Mouse (Mus musculus) gastrocnemius, postnatal 10 days (tissue): ENCODE results near the gene Rpl13a. TPM values are rescaled to one million over a fixed set of nuclear protein-coding genes. Genes with fewer than 3 reads are reported as not detected.

ENCODE experiments used
- DNase-seq: peaks from one replicate; pipeline ENCODE4 v3.0.0; 2021; ENCODE audit warnings: mixed read lengths
- microRNA-seq, 2 experiments: library from miRNA; unstranded; fragments of <30 nt; microRNA quantifications; one replicate each; pipeline ENCODE4 v1.2.0; 2021
- total RNA-seq, 2 experiments: library from RNA; stranded (reverse); gene quantifications; 2 replicates each; pipeline ENCODE4 v1.2.3; 2021

Rpl13a gene
- total RNA-seq, 2 experiments from 2014 or later, result 1,164 to 1,215 TPM

DNA sequence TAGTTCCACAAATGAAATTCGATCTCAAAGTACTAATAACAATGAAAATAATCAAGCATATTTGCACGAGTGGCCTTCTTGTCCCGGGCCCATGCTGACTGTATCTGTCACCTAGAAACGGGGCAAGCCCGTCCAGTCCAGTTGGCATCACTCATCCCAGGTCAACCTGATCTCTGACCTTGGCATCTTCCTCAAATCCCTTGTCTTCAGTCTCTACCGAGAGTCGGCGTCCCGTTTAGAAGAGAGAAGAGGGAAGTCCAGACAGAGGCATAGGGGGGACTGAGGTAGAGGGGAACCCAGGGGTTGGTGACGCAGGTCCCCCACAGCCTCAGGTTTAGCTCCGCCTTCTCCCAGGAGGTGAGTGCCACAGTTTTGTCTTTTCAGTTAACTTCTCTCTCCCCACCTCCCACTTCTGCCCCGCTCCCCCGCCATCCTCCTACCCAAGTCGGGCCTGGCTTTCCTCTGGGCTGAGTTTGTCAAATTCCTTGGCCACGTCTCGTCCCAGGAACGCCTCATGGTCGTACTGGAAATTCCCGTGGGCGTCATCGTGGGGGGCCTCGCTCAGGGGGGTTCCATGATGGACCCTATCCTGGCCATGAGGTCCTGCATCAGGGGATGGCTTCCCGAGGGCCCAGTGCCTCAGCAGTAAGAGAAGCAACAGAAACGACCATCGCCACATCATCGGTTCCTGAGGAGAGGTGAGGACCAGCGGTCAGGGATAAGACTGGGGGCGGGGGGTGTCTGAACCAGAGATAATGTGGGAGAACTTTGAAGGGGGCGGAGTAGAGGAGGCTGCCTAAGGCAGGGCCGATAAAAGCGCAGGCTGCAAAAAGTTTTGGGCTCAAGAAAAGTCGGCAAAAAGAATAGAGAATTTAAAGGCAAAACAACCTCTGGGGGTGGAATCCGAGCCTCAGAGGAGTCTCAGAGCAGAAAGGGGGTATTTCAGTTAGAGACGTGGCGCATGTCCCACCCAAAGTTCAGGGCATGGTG, 37.3 kb downstream of the Rpl13a start:
- DNase-seq, result peak; percentile 46

DNA sequence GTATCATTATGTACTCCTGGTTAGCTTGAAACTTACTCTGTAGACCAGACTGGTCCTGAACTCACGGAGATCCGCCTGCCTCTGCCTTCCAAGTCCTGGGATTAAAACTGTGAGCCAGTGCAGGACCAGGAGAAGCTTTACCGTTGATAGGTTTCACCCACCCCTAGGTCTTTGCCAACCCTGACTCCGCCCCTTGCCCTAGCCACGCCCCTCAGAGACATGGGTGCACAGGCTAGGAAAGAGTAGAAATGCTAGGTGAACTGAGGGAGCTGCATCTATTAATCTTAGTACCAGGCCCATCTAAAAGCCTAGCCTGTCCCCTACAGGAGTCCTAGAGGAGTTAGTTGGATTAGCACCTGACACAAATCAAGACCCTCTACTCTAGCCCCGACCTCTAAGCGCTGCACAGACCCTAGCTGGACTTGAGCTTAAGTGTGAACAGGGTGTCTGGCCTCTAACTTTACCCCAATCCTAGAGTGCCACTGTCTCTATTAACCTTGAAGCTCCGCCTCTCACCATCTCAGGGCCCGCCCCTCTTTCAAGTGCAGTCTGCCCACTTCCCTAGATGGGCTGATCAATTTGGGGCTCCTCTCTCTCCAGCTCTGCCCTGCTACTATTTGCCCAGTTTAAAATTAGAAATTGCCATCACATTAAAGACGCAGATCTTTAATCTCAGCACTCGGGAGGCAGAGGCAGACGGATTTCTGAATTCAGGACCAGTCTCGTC, 38.1 kb downstream of the Rpl13a start:
- DNase-seq, result no peak

DNA sequence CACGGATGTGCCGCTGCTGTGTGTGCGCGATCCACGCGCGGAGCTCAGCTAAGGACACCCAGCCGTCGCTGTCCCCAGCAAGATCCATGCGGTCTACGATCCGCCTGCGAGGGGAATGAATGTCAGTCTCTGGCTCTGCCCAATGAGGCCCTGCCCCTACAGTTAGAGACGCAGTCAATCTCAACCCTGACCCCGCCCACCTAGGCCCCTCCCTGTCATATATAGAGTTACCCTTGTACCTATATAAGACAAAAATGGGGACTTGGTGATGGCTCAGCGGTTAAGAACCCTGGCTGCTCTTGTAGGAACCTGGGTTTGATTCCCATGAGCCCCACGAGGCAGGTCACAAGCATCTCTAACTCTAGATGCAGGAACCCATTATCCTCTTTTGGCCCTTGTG, 40.0 kb downstream of the Rpl13a start:
- DNase-seq, result no peak

DNA sequence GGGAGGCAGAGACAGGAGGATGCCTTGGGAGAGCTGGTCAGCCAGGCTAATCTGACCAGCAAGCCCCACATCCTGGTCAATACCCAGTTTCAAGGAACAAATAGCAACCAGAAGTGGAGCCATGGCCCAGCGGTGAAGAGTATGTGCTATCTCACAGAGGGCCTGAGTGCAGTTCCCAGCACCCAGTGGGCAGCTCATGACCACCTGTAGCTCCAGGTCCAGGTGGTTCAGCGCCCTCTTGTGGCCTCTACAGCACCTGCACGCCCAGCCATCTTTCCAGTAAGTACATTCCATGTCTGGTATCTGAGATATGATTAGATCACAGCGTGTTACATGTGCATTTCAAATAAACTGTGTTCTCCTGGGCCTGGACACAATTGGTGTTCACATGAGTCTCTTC, 42.5 kb downstream of the Rpl13a start:
- DNase-seq, result no peak

DNA sequence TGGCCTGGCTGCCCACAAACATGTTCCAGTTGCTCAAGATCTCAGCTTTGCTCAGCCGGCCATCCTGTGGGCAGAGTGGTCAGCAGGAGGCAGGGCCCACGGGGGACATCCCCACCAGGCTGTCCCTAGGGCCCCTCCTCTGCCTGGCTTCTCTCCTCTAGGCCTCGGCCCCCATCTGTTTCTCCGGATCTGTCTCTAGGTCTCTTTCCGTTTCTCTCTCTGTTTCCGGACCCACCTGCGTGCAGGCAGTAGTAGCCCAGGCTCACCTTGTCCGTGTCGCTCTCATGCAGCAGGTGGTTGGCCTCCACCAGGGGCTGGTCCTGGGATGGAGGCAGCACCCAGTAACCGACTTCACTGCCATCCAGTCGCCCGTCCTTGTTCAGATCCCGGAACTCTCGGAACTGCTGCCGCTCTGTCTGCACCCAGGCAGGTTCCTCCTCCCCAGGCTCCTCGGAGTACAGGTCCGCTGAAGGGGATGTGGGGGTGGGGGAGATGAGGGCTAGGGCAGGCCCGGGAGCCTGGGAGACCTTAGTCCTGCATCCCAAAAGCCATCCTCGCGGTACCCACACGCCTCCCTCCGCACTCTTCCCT, 45.2 kb downstream of the Rpl13a start:
- no peak for DNase-seq

DNA sequence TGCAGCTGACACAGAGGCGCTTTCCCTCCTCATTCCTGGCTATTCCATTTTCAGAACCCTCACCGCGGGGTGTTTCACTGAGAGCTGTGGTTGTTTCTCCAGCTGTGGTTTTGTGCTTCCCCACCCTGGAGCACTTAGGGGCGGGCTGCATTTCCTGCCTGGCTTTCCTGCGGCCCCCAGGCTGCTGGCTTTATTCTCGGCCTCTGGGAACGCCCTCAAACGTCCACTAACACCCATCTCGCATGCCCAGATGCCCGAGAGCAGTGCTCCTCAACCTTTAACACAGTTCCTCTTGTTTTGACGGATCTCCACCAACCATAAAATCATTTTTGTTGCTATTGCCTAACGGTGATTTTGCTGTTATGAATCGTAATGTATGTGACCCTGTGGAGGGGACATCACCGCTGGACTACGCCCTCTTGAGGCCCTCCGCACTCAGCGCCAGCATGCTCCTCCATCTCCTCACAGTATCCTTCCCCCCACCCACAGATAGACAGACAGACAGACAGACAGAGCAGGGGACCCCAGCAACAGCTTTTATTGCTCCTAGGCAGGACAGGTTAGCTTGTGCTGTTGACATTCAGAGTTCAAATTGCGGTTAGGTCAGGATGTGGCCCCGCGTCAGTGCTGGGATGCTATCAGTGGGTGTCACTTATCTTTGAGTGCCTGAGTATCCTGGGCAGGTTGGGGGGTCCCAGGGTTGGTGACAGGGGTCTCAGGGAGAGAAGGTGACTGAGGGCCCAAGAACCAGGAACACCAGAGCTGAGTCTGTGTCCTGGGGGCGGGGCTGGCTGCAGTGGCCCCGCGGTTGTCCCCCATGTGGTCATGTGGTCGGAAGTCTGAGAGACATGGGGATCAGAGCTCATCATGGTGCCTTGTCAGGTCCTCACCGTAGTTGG, 45.9 kb downstream of the Rpl13a start:
- DNase-seq, result no peak

DNA sequence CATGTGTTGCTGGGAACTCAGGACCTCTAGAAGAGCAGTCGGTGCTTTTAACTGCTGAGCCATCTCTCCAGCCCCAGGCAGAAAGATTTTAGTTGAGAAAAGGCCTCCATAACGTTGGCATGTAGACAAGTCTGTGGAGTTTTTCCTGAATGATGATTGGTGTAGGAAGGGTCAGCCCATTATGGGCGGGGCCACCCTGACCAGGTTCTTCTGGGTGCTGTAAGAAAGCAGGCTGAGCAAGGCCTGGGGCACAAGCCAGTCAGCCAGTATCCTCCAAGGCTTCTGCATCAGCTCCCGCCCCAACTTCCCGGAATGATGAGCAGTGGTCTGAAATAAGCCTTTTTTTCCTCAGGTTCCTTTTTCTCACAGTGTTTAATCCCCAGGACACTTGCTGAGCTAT, 47.5 kb downstream of the Rpl13a start:
- no peak for DNase-seq

DNA sequence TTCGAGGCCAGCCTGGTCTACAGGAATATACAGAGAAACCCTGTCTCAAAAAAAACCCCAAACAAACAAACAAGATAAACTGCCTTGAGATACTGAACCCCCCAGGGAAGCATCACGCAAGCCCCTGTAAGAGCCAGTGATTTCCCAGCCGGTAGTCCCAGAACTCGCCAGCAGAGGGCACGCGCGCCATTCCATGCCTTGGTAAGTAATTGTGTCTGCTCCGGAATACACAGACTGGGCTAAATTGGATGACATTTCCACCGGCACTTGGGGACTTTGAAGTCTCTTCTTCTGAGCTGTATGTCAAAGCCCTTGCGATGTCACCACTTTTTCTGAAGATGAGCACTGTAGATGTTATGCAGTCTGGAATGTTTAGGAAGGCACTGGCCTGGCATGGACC, 48.7 kb downstream of the Rpl13a start:
- peak; percentile 94 for DNase-seq

DNA sequence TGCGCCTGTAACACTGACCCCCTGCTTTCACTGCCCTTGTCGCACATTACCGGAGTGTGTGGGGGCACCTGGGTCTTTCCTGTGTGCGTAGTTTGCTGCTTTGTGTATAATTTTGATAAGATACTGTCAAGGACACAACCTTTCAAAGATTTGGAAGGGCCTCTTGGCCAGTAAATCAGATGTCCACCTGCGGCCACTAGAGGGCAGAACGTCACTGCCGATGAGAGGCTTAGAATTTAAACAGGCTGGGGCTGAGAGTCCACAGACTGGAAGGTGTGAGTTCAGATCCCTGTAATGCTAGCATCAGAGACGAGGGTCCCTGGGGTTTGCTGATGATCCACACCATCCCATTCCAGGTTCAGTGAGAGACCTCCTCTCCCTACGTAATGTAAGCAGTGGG, 50.0 kb downstream of the Rpl13a start:
- peak; percentile 80 for DNase-seq

DNA sequence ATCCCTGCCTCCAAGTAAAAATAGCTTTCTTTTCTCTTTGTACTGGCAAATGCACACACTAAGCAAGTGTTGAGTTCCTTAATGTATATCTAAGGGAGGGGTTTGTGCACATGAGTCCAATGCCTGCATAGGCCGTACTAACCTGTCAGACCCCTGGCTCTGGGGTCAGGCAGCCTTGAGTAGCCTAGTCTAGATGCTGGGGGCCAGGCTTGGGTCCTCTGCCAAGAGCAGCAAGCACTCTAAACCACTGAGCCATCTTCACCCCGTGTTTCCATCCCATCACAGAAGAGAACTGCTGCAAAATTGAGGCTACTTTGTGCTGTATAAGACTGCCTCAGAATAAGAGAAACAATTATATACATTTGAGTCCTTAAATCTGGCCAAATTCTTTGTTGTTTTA, 50.7 kb downstream of the Rpl13a start:
- no peak for DNase-seq

DNA sequence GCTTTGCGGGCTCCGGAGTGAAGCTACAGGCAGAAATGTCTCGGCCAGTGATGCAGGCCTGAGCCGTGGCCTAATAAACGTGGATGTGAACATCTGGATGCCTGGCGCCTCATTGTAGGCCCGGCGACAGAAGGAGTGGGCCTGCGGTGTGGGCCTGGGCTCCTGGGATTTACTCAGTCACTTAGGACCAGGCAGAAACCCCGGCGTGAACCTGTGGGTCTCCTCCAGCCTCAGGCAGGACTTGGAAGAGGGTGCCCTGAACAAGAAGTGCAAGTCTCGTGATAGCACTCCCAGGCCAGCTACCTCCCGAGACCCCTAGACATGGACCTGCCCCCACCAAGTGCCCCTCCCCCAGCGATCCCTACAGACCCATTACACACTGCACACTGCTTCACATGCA, 51.2 kb downstream of the Rpl13a start:
- DNase-seq, result no peak

DNA sequence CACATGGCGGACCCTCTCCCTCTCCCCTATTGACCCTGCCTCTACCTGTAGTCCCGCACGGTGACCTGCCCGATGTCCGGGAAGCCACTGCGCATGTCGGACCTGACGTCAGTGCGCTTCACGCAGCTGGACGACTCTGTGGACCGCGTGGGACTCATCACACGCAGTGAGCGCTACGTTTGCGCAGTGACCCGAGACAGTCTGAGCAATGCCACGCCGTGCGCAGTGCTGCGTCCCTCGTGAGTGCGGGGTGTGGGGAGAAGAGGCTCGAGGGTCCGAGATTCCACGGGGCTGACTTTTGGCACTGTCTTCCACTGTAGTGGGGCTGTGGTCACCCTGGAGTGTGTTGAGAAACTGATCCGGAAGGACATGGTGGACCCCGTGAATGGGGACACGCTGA, 52.1 kb downstream of the Rpl13a start:
- no peak for DNase-seq

Small RNA genes lying within 50 kb of the gene (microRNA-seq; reads per million reads assigned to microRNA genes)
- 135 to 344 reads per million in 2 experiments for gene Mir150
- 6.8 to 8.6 reads per million in 2 experiments for gene Mir5121
- gene Mir7055, result 0 reads per million in 2 experiments

Other genes with a start within 250 kb of the Rpl13a start
- gene Med25, start 236.0 kb downstream of the Rpl13a start, total RNA-seq, result 10 to 100 TPM; 44.7 to 53.5 TPM
- gene Fuz, start 232.7 kb downstream of the Rpl13a start, total RNA-seq, result 10 to 100 TPM; 15.0 to 18.1 TPM
- 10 to 100 TPM; 59.0 to 65.0 TPM for gene Ap2a1, start 199.3 kb downstream of the Rpl13a start, total RNA-seq
- gene Tsks, start 185.6 kb downstream of the Rpl13a start, total RNA-seq, result not detected
- 1 to 10 TPM; 4.4 to 5.7 TPM for gene Cpt1c, start 153.9 kb downstream of the Rpl13a start, total RNA-seq
- gene Prmt1, start 142.2 kb downstream of the Rpl13a start, total RNA-seq, result 100 to 1,000 TPM; 267 to 271 TPM
- gene Irf3, start 131.1 kb downstream of the Rpl13a start, total RNA-seq, result 10 to 100 TPM; 26.5 to 35.8 TPM
- gene Bcl2l12, start 130.0 kb downstream of the Rpl13a start, total RNA-seq, result 10 to 100 TPM; 10.8 to 14.0 TPM
- 10 to 100 TPM; 47.7 to 55.8 TPM for gene Scaf1, start 112.4 kb downstream of the Rpl13a start, total RNA-seq
- 10 to 100 TPM; 75.5 to 80.6 TPM for gene Rras, start 110.8 kb downstream of the Rpl13a start, total RNA-seq
- 10 to 100 TPM; 36.0 to 43.1 TPM for gene Prr12, start 75.9 kb downstream of the Rpl13a start, total RNA-seq
- 10 to 100 TPM; 35.9 to 40.5 TPM for gene Nosip, start 66.3 kb downstream of the Rpl13a start, total RNA-seq
- 10 to 100 TPM in 1 of 2 experiments, 1 to 10 TPM in 1; 8.5 to 10.7 TPM for gene Prrg2, start 66.1 kb downstream of the Rpl13a start, total RNA-seq
- gene Rcn3, start 36.5 kb downstream of the Rpl13a start, total RNA-seq, result 100 to 1,000 TPM; 103 to 148 TPM
- gene Fcgrt, start 24.9 kb downstream of the Rpl13a start, total RNA-seq, result 10 to 100 TPM; 70.9 to 75.2 TPM
- gene Rps11, start 4.3 kb downstream of the Rpl13a start, total RNA-seq, result 100 to 1,000 TPM; 762 to 817 TPM
- not detected for gene Gm45713, start 7.5 kb upstream of the Rpl13a start, total RNA-seq
- 1 to 10 TPM; 2.3 to 4.3 TPM for gene Flt3l, start 7.7 kb upstream of the Rpl13a start, total RNA-seq
- 10 to 100 TPM; 46.6 to 48.2 TPM for gene Pih1d1, start 25.5 kb upstream of the Rpl13a start, total RNA-seq
- 10 to 100 TPM; 23.9 to 28.6 TPM for gene Aldh16a1, start 25.8 kb upstream of the Rpl13a start, total RNA-seq
- gene Slc17a7, start 35.2 kb upstream of the Rpl13a start, total RNA-seq, result 1 to 10 TPM; 4.7 to 4.9 TPM
- gene Gfy, start 50.8 kb upstream of the Rpl13a start, total RNA-seq, result under 1 TPM; 0.49 to 0.63 TPM
- not detected for gene Pth2, start 52.2 kb upstream of the Rpl13a start, total RNA-seq
- gene Ccdc155, start 76.1 kb upstream of the Rpl13a start, total RNA-seq, result 1 to 10 TPM; 2.5 to 2.8 TPM
- not detected for gene Dkkl1, start 83.4 kb upstream of the Rpl13a start, total RNA-seq
- gene Tead2, start 87.0 kb upstream of the Rpl13a start, total RNA-seq, result 10 to 100 TPM; 15.6 to 25.9 TPM
- gene Cd37, start 110.4 kb upstream of the Rpl13a start, total RNA-seq, result 1 to 10 TPM; 1.8 to 3.4 TPM
- not detected for gene Slc6a16, start 112.3 kb upstream of the Rpl13a start, total RNA-seq
- gene Slc6a21, start 148.8 kb upstream of the Rpl13a start, total RNA-seq, result not detected
- gene Trpm4, start 205.0 kb upstream of the Rpl13a start, total RNA-seq, result 10 to 100 TPM; 25.5 to 35.2 TPM
- gene Hrc, start 206.5 kb upstream of the Rpl13a start, total RNA-seq, result 100 to 1,000 TPM; 579 to 609 TPM
- under 1 TPM; 0.89 to 0.97 TPM for gene Ppfia3, start 238.3 kb upstream of the Rpl13a start, total RNA-seq
- gene Lin7b, start 241.8 kb upstream of the Rpl13a start, total RNA-seq, result 1 to 10 TPM; 1.9 to 2.0 TPM